Mouse (Mus musculus): ENCODE measurements around the gene Myl6b.

- no peak for TF ChIP-seq POLR2A (IDR thresholded peaks at IDR 0.05; ENCODE audit: low read depth, low read length)
- no peak for TF ChIP-seq CTCF (IDR thresholded peaks at IDR 0.05; ENCODE audit: extremely low read depth, insufficient read depth, insufficient read length, insufficient replicate concordance)
Measured at GRCm38 (mm10) chr10:128520591-128520990, 22.1 kb upstream of the Myl6b start.
